Mouse (Mus musculus) right cerebral cortex, postnatal 14 days (tissue): ENCODE results near the gene Ctnnd2.

Experiments
- DNase-seq: peaks from one replicate; pipeline ENCODE4 v3.0.0; 2022

Ctnnd2 gene

DNA sequence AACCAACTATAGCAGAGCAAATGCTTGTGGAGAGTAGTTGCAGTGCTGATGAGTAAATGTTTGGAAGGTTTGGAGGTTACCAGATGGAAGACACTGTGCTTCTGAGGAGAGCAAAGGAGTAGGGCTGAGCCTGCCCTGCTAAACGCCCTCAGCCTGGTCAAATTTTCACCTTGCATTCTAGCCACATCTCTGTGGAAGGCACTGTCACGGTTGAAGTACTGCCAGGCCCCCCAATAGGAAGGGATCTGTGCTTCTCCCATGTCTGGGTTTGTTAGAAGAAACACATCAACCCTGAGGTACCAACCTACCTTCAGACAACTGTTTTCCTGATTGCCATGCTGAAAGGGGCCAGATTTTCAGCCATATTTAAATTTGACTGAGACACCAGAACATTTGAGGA is 585.6 kb downstream of the Ctnnd2 start:
- no peak for DNase-seq

- no peak for DNase-seq
Measured at GRCm38 (mm10) chr15:30762211-30762610, 589.8 kb downstream of the Ctnnd2 start.

DNA sequence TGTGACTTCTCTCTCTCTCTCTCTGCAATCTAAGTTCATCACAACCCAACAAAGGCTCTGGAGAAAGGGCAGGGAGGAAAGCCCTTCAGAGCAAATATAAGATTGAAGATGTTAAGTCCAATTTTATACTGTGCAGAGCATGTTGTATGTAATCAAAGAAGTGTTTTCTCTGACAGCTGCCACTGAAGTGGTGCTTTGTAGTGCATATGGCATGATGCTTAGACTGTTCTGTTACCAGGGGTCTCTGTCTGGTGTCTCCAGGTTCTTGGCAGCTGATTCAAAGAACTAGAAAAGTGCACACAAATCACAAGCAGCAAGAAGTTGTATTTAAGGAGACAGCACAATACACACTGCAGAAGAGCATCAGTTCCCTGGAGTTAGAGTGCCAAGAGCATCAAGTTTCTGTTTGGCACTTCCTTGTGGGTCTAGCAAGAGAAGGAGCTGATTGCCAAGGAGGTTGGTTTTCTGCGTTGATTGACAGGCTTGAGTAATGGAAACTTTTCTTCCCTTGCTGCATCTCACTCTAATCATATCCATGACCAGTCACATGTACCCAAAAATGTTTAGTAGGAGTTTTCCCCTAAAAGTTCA is 590.4 kb downstream of the Ctnnd2 start:
- DNase-seq: no peak

DNA sequence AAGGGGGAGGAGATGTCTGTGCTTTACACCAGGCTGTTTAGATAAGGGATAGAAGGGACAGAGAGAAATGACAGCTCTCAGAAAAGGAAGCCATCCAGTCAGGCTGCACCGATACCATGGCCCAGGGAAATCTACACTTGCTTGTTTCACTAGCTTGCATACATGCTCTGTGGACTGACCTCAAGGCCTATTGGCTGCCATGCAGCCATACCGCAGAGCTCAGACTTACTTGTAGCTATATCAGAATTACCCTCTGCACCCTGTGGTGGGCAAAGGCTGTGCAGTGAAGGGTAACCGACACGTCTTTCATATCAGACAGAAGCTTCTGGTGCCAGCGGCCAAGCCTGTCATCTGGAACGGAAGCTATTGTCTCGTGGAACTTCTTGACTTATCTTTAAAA is 604.5 kb downstream of the Ctnnd2 start:
- no peak for DNase-seq

DNA sequence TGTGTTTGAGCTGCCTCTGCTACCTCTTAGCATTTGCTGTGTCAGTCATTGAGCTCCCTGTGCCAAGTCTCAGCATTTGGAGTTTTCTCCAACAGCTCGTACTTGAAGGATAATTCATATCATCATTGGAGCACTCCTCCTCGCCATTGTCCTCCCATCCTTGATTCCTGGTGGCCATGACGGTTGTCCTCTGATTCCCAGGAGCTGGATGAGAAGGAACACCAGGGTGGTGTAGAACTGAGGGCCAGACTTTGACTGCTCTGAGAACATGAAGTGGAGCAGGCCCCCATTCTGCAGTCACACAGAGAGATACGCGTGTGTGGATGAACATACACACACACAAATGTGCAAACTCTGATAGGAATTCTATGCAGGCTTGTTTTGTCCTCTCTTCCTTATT is 605.4 kb downstream of the Ctnnd2 start:
- DNase-seq: no peak

DNA sequence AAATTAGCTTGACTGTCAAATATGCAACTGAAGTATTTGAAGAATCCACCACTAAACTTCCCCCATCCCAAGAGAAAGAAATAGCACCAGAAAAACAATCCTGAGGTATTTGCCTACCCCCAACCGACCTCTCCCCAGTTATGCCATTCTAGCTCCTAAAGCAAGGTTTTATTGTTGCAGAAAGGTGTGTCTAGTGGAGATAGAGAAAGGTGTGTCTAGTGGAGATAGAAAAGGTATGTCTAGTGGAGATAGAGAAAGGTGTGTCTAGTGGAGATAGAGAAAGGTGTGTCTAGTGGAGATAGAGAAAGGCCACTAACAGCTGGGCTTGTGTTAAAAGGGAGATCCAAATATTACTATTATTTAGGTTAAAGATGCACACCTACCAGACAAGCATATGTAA is 607.5 kb downstream of the Ctnnd2 start:
- DNase-seq: no peak

DNA sequence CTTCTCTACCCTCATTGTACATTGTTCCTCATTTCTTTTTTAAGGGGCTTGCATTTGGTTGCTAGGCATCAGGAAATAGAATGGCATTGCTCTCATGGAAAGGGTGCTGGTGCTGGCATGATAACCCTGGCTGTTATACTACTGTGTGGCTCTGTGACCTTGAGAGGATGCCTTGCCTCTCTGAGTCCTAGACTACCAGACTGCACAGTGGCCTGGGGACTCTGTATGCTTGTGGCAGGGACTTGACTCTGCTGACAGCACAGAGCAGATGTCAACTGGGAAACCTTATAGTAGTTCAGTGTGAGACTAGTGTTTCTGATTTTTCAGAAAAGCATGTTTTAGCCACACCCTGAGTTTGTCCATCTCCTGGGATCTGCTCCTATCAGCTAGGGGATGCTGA is 608.6 kb downstream of the Ctnnd2 start:
- no peak for DNase-seq

DNA sequence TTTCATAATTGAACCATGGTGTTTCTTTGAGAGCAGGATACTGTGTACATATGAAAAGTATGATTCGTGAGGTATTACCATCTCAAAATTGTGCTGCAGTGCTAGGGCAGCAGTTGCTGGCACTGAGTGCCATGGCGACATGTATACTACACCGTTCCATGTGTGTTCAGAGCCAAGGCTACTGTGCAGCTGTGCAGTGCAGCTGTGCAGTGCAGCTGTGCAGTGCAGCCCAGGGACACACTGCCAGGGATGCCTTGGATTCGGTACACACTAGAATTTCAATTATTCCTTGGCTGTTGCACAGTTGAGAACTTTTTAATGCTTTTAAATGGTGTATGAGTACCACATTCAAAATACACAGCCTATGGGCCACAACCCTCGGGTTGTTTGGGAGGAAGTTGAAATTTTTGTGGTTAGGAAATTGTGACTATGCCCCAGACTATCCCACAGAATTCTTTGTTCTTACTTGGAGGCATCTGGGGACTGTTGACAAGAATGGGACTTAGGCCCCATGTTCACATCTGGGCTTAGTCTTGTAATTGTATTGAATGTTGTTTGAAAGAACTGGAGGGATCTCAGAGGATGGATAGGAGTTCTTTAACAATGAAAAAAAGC is 613.4 kb downstream of the Ctnnd2 start:
- no peak for DNase-seq

DNA sequence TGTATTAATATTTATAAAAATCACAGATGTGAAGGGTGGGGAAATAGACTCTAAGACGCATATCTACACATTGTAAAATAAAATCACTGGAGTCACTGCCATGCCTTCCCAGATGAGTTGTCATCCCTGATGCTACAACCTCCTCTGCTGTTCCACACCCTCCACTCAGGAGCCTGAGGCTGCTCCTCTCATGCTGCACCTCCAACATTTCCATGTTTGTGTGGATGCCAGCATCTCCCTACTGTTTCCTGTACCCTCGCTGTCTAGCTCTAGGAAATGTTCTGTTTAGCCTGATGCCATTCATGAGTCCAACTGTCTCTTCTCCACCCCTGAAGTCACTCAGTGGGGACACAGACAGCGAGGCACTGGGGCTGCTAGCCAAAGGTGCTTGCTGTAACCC is 620.9 kb downstream of the Ctnnd2 start:
- DNase-seq: no peak

GRCm38 (mm10) chr15:30795723-30796122 is 623.3 kb downstream of the Ctnnd2 start:
- no peak for DNase-seq

DNA sequence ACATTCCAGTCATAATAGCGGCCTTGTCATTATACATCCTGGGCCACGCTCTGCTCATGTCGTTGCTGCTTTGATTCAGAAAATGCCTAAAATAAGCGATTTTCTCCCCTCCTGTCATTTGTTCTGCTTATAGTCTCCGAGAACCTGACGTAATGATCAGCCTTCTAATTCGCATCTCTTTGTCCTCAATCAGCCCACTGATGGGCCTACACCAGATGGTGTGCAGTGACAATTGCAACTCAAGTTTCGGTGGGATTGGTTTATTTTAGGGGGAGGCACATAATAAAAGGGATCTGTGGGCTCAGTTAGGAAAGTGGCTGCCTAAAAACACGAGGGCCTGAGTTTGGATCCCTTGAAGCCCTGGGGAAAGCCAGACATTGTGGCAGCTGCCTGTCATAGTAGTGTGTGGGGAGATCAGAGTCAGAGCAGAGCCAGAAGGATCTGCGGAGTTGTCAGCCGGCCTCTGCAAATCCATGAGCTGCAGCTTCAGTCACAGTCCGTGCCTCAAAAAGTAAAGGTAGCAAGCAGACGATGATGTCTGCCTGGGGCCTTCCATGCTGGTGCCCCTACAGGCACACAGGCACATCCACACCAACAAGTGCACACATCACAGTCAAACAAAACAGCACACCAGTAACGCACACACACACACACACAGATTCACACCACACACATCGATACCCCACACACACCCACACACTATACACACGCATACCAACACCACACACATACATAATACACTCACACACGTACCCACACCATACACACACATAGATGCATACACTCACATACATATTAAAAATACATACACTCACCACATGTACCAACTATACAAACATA is 655.3 kb downstream of the Ctnnd2 start:
- DNase-seq: no peak

- DNase-seq: no peak
Measured at GRCm38 (mm10) chr15:30857277-30858176, 685.1 kb downstream of the Ctnnd2 start.

- no peak for DNase-seq
Measured at GRCm38 (mm10) chr15:30867429-30867828, 695.0 kb downstream of the Ctnnd2 start.

DNA sequence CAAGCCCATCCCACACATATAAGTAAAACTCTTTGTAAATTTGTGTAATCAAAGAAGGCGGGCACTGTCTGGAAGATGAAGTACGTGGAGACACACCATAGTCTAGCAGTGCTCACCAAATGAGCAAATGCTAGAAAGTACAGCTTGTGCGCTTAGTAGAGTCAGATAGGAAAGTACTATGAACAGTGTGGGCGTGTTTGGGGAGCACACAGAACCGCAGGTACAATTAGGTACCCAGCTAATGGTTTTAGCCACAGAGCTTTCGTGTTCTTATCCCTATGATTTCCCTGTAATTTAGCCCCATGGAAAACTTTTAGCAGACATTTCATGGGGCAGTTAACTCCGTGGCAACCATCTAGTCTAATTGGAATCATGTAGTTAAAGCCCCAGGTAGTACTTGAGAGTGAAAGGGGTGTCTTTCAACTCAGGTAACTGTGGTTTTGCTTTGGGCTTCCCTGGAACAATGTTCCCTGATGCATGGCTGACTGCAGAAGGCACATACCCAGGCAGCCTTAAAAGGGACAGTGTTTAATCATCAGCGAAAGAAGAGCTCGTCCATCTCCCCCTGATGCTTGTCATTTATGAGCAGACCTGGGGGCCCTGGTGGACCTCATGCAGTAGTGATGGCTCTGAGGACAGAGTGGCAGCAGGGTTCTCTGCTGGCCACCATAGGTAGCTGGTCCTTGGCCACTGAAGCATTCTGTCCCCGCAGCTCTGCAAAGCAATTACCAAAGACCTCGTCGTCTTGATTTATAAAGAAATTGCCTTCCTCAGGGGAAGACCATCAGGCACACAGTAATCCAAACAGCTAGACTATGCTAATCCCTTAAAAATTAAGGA is 697.5 kb downstream of the Ctnnd2 start:
- DNase-seq: no peak

- no peak for DNase-seq
Measured at GRCm38 (mm10) chr15:30875523-30875922, 703.1 kb downstream of the Ctnnd2 start.

- no peak for DNase-seq
Measured at GRCm38 (mm10) chr15:30884692-30885334, 712.4 kb downstream of the Ctnnd2 start.

DNA sequence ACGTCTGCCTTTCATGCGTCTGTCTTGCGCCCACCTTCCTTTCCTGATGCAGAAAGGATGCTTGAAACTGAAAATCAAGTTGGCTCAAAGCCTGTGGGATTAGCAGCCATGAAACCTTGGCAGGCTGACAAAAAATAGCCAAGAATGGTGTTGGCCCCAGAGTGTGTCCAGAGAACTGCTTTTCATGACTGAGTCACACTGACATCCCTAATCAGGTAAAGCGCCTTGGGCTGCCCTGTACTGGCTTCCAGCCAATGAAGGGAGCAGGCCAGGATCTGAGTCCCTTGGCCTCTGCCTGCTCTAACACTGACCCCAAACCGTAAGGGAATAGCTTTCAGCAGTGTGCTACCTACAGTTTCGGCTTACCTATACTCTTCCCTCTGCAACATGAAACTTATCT is 713.0 kb downstream of the Ctnnd2 start:
- no peak for DNase-seq

GRCm38 (mm10) chr15:30887559-30887958 is 715.2 kb downstream of the Ctnnd2 start:
- peak; percentile 70 for DNase-seq

DNA sequence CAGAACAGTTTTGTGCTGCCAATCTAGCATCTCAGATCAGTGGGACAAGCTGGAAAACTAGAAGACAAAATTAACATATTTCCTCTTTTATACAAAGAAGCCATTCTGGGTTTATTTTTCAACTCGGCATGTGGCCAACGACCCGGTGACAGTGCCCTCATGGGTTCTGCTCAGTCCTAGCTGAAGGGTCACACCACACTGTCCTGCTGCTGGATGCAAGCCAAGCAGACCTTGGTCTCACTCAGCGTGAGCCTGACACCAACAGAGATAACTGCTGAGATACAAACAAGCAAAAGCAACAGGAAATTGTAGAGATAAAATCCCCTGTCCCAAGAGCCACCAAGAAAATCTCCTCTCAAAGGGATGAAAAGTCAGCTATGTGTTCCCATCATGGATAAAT is 719.6 kb downstream of the Ctnnd2 start:
- no peak for DNase-seq

- DNase-seq: no peak
Measured at GRCm38 (mm10) chr15:30895063-30895462, 722.7 kb downstream of the Ctnnd2 start.

DNA sequence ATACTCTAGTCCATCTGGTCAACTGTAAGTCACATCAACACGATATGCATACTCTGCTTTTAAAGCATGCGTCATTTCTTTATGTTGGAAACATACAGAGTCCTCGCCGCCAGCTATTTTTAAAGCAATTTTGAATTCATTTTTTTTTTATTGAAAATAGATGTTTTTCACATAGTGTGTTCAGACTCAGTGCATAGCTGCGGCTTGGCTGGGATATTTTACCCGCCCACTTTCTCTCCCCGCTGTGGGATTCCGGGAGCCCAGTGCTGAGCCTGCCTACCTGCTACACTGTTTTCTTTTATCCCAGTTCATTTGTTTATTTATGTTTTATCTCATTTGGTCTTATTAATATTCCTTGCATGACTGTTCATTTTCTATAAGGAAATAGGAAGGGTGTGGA is 724.9 kb downstream of the Ctnnd2 start:
- no peak for DNase-seq

GRCm38 (mm10) chr15:30908027-30908426 is 735.6 kb downstream of the Ctnnd2 start:
- no peak for DNase-seq
